Mouse (Mus musculus): ENCODE measurements around the gene Ajap1.

Ajap1 gene

GRCm38 (mm10) chr4:153482459-153483338 lies at the start of gene Ajap1:
Gene Ajap1, minus strand, starts transcription at chr4:153482811.
- DNase-seq (ENCODE audit: low read depth, low spot score) = no peak

DNA sequence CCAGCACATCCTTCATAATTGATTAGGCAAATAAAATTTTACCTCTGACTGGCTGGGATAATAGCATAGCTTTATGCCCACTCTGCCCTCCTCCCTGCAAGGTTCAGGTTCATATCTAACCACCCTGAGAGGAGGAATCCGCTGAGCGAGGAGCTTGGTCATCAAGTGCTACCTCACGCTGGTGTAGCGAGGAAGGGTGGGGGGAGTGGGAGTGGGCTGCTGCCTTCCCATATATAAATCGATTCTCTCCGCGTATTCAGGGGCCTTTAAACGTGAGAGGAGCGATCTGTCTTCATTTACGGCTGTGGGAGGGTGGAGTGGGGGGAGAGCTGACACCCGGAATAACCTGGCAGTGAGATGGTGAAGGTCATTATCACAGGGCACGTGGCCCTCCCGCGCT lies 47.9 kb upstream of the Ajap1 start:
- DNase-seq (ENCODE audit: low read depth, low spot score) = no peak

DNA sequence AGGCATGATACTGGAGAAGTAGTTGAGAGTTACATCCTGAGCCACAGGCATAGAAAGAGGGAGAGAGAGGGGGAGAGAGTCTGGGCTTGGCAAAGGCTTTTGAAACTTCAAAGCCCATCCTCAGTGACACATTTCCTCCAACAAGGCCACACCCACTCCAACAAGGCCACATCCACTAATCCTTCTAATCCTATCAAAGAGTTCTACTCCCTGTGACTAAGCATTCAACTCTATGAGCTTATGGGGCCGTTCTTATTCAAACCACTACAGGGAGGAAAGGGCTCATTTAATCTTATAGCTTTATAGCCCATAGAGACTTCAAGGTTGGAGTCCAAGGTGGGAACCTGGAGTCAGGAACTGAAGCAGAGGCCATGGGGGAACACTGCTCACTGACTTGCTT lies 39.0 kb upstream of the Ajap1 start:
- DNase-seq (ENCODE audit: low read depth, low spot score) = no peak

DNA sequence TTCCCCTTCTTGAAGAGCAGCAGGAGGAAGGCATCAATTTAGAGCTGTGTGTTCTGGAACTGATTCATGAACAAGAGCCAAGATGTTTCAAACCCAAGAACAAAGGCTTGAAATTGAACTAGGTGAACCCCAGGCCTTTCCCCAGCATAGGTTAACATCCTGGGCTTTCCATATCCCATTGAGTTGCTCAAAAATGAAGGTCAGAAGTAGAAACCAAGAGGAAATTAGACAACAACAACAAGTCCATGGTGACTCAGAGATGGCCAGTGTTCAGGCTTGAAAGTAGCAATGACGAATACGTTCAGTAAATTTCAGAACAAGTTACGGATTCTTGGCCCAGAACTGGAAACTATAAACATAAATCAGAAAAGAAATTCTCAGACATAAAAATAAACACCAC lies 37.3 kb upstream of the Ajap1 start:
- no peak for DNase-seq (ENCODE audit: low read depth, low spot score)

GRCm38 (mm10) chr4:153519289-153519688 lies 36.7 kb upstream of the Ajap1 start:
- DNase-seq (ENCODE audit: low read depth, low spot score) = no peak

DNA sequence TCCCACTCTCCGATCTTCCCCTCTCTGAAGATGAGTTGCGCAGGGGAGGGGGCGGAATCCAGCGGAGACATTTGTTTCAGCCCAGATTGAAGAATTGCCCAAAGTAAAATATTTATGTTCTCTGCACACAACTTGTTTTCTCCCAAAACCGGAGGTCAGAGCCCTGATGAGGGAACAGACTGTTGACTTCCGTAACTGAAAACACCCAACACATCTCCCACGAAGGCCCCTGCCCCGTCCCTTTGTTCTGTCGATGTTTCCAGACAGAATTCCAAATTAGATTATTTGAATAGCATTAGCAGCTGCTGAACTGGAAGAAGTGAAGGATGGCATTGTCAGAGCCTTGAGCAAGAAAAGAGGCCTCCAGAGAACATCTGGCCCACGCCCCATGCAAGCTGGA lies 33.2 kb upstream of the Ajap1 start:
- DNase-seq (ENCODE audit: low read depth, low spot score) = no peak

GRCm38 (mm10) chr4:153514071-153514470 lies 31.5 kb upstream of the Ajap1 start:
- DNase-seq (ENCODE audit: low read depth, low spot score) = no peak

DNA sequence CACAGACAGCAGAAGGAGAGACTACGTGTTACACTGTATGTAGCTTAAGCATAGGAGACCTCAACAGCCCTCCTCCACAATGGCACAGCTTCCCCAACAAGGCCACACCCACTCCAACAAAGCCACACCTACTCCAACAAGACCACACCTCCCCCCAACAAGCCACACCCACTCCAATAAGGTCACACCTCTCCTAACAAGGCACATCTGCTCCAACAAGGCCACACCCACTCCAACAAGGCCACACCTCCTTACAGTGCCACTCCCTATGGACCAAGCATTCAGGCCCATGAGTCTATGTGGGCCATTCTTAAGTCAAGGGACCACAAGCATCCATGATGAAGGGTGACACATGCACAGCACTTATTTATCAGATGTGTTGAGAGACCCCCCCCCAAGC lies 28.9 kb upstream of the Ajap1 start:
- DNase-seq (ENCODE audit: low read depth, low spot score) = no peak

- no peak for DNase-seq (ENCODE audit: low read depth, low spot score)
These were observed 19.3 kb upstream of the Ajap1 start for GRCm38 (mm10) chr4:153501936-153502335.

DNA sequence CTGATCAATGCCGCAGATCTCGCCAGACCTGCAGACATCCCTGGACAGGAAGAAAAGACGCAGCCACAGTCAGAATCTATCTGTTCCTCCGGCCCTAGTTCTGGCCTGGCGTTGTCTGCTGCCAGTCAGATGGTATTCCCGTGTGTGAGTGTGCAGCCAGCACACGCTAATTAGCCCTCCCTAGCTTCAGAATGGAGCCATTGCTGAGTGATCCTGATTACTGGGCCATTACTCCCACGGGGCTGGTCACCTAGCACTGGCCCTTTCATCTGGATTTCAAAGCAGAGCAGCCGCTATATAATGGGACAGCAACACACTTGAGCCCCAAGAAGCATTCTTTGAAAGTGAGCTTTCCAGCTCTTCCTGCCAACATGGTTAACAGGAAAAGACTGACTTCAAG lies 9.8 kb upstream of the Ajap1 start:
- DNase-seq (ENCODE audit: low read depth, low spot score) = no peak

DNA sequence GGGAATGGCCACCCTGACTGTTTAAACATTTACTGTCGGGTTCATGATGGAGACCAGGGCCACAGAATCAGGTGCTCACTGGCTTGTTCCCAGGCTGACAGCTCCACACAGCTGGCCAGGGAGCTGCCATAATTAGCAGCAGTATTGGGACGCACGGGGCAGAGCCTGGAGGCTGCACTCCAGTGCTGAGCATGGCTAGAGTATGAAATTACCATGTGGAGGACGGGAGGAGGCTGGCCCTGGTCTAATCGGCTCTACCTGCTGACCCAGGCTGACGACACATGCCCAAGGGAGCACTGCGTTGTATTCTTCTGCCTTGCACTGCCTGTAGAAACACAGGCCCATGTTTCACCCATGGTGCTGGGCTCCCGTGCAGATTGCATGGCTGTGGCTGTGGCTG lies 6.5 kb upstream of the Ajap1 start:
- no peak for DNase-seq (ENCODE audit: low read depth, low spot score)

- DNase-seq (ENCODE audit: low read depth, low spot score) = no peak
These were observed 3.3 kb upstream of the Ajap1 start for GRCm38 (mm10) chr4:153485913-153486312.

DNA sequence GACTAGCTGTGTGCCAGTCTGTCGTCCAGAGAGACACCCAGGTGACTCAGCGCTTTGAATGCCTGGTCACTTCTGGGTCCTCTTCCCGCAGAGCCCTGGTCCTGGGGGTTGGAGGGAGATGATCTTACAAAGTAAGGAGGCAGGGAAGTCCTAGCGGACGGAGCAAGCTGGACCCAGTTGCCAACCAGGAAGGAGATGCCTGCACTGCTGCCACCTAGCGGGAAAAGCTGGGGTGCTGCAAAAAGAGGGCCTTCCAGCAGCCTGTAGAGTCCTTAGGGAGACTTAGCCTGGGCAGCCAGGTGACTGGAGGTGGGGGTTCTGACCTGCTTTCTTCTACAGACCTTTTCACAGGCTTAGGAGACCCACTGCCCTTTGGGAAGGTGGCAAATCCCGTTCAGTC lies 1.8 kb upstream of the Ajap1 start:
- no peak for DNase-seq (ENCODE audit: low read depth, low spot score)

- DNase-seq (ENCODE audit: low read depth, low spot score) = no peak
These were observed 1.0 kb downstream of the Ajap1 start for GRCm38 (mm10) chr4:153481361-153482234.

GRCm38 (mm10) chr4:153480551-153481262 lies 1.9 kb downstream of the Ajap1 start:
- no peak for DNase-seq (ENCODE audit: low read depth, low spot score)

GRCm38 (mm10) chr4:153479144-153479543 lies 3.5 kb downstream of the Ajap1 start:
- DNase-seq (ENCODE audit: low read depth, low spot score) = no peak

- DNase-seq (ENCODE audit: low read depth, low spot score) = no peak
These were observed 8.9 kb downstream of the Ajap1 start for GRCm38 (mm10) chr4:153473480-153474252.

- DNase-seq (ENCODE audit: low read depth, low spot score) = no peak
These were observed 12.9 kb downstream of the Ajap1 start for GRCm38 (mm10) chr4:153469712-153470111.

GRCm38 (mm10) chr4:153459934-153460333 lies 22.7 kb downstream of the Ajap1 start:
- DNase-seq (ENCODE audit: low read depth, low spot score) = no peak

- no peak for DNase-seq (ENCODE audit: low read depth, low spot score)
These were observed 23.1 kb downstream of the Ajap1 start for GRCm38 (mm10) chr4:153459503-153459902.

DNA sequence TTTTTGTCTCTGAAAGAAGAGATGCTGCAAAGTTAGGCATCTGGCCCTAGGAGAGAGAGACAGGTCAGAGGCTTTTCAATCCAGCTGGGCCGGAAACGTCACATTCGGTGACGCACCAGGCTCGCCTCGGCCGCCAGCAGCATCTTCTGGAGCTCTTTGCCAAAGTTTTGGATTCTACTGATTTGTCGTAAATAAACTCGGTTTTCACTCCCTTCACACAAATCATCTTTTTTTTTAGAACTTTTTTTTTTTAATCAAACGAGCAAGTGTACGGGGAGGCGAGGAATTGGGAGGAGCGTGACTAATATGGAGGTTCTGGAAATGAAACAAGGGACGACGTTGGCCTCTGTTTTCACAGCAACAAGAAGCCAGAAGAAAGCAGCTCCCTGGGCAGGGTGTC lies 23.8 kb downstream of the Ajap1 start:
- DNase-seq (ENCODE audit: low read depth, low spot score) = no peak

Measured in c-Kit-negative CD71-positive TER-119-positive erythroid progenitor cells, embryonic 14.5 days (primary cell).